Mouse (Mus musculus): ENCODE data around the gene Pxmp4.

Gene Pxmp4

DNA sequence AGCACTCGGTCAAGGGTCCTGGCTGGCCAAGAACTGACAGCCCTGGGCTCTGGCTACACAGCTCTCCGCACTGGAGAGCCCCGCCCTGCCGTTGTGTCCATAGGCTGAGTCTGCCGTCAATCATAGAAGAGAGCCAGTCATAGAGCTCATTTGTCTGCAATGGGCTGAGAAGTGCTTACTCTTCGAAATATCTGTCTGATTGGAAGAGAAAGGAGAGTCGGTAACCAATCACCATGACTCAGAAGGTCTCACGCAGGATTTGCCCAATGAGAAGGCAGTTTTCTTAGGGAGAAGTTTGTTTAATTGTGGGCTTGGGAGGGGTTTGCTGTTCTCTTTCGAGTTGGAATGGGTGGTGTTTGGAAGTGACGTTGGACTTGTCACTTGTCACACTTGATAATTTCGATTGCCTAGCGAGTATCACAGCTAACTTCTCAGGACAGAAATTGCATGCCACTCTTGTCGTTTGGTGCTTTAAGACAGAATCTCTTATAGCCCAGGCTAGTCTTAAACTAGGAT, at the start of gene Pxmp4:
Gene Pxmp4, minus strand, starts transcription at position 71 of the 516 bp plus-strand sequence.
- peak; percentile 90 for DNase-seq (ENCODE audit: low read depth, low spot score)

GRCm38 (mm10) chr2:154651363-154651762, 47.9 kb upstream of the Pxmp4 start, which contains the start of gene Chmp4b:
Gene Chmp4b, plus strand, starts transcription at chr2:154651705.
- no peak for DNase-seq (ENCODE audit: low read depth, low spot score)

DNA sequence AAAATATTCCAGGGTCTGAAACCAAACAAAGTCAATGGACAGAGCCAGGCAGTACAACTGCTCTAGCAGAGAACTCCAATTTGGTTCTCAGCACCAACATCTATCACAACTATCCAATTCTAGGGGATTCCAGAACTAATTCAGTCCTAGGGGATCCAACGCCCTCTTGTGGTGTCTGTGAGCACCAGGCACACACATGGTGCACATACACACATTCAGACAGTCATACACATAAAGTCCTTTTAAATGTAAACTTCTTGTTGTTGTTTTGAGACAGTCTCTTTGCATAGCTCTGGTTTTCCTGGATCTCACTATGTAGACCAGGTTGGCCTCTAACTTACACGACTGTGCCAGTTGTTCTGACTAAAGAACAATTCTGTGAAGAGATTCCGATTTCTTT, 46.9 kb upstream of the Pxmp4 start:
- no peak for DNase-seq (ENCODE audit: low read depth, low spot score)

- DNase-seq (ENCODE audit: low read depth, low spot score): no peak
Observed at GRCm38 (mm10) chr2:154648086-154648485, 44.6 kb upstream of the Pxmp4 start.

- no peak for DNase-seq (ENCODE audit: low read depth, low spot score)
Observed at GRCm38 (mm10) chr2:154646634-154647033, 43.1 kb upstream of the Pxmp4 start.

- DNase-seq (ENCODE audit: low read depth, low spot score): no peak
Observed at GRCm38 (mm10) chr2:154642712-154643385, 39.3 kb upstream of the Pxmp4 start.

- no peak for DNase-seq (ENCODE audit: low read depth, low spot score)
Observed at GRCm38 (mm10) chr2:154642005-154642459, 38.5 kb upstream of the Pxmp4 start.

DNA sequence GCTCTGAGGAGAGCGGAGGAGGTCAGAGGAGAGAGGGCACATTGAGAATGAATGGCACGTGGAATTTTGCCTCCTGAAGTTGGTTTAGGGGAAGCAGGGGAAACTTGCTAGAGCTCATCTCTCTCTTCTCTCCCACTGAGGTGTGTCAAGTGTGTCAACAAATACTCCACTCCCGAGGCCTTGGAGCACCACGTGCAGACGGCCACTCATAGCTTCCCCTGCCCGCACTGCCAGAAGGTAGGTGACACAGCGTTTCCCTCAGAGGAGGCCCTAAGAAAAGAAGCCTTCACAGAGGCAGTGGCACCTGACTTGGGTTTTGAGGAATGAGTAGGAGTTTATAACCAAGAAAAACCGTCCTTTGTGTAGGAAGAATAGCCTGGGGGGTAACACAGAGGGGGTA, 37.7 kb upstream of the Pxmp4 start:
- DNase-seq (ENCODE audit: low read depth, low spot score): no peak

- DNase-seq (ENCODE audit: low read depth, low spot score): no peak
Observed at GRCm38 (mm10) chr2:154639115-154639514, 35.6 kb upstream of the Pxmp4 start.

DNA sequence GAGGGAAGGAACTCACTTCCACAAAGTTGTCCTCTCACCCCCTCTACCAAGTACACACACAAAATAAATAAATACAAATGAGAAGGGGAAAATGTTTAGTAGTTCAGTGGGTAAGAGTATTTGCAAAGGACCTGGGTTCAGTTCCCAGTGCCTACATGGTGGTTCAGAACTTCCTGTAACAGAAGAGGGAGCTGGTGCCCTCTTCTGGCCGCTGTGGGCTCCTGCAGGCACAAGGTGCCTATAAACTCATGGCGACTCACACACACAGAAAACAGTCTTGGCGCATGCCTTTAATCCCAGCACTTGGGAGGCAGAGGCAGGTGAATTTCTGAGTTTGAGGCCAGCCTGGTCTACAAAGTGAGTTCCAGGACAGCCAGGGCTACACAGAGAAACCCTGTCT, 35.0 kb upstream of the Pxmp4 start:
- DNase-seq (ENCODE audit: low read depth, low spot score): no peak

DNA sequence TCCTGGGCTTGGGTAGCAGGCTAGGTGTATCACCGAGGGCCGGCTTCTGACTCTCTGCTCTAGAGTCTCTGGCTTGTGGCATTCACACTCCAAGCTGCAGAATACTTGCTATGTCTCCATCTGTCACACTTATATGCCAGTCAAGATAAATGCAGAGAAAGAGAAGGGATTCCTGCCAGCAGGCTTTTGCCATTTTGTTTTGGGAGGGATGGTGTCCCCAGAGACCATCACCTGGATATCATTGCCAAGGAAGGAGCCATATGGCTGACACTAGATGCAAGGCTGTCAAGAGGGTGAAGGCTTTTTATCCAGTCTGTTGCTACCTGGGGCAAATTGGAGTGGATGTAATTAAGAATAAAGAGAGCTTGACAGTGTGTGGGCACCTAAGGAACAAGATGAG, 32.3 kb upstream of the Pxmp4 start:
- no peak for DNase-seq (ENCODE audit: low read depth, low spot score)

DNA sequence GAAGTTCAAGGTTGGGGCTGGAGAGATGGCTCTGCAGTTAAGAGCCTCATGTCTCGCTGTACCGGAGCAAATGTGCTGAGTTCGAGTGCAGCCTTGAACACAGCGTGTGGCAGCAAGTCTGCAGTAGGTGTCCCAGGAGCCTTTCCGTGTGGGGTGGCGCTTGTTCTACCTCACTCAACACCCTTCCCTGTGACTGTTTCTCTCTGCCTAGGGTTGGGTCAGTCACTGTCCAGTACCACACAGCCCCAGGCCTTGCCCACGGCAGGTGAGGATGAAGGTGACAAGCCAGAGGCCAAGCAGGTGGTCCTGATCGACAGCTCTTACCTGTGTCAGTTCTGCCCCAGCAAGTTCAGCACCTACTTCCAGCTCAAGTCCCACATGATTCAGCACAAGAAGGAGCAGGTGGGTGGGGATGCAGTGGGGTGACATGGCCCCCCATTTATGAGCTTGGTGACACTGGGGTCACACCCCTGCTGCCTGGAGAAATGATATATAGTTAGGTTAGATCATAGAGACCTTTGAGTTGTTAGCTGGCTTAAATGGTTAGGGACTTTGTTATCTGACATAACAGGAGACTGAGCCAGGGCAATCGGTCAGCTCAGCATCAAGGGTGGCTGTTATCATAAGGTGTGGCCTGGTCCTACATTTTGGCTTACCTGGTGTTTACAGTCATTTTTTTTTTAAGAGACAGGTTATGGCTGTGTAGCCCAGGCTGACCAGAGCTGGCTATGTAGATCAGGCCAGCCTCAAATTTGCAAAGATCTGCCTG, 30.6 kb upstream of the Pxmp4 start:
- no peak for DNase-seq (ENCODE audit: low read depth, low spot score)

DNA sequence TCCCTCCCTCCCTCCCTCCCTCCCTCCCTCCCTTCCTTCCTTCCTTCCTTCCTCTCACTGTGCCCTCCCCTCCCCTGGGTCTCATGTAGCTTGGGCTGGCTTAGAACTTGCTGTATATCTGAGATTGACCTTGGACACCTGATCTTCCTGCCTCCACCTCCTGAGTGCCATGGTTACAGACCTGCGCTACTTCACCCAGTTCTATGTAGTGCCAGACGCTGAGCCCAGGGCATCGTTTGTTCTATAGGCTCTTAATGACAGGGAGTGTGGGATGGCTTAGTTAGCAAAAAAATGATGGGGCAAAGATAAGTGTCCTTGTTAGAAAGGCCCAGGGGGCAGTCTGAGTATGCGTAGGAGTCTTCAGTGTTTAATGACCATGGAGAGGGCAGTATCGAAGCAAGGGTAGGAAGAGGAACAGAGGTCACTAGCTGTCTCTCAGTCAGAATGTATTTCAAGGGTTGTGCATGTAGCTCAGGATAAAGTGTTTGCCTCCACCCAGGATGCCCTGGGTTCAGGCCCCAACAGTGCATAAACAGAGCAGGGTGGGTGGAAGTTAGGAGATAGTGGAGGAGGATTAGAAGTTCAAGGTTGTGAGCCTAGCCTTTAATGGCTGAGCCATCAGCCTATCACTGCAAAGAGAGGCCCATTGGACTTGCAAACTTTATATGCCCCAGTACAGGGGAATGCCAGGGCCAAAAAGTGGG, 29.7 kb upstream of the Pxmp4 start:
- DNase-seq (ENCODE audit: low read depth, low spot score): no peak

DNA sequence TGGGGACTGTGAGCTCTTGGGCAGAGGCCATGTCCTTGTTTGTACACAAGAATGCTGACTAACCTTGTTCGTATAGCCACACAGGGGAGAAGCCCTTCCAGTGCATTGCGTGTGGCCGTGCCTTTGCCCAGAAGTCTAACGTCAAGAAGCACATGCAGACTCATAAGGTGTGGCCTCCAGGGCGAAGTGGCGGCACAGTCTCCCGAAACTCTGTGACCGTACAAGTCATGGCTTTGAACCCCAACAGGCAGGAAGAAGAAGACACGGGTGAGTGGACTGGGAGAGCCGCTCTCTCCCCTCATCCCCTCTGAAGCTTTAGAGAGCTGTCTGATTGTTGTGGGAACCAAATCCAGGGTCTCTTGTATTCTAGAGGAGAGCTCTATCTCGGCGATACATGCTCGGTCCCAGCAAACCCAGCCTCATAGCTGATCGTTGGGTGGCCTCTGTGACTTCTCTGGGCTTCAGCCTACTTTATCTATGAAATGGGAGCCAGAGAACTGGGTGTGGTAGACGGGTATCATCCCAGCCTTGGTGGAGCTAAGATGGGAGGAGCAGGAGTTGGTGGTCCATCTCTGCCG, 28.8 kb upstream of the Pxmp4 start:
- DNase-seq (ENCODE audit: low read depth, low spot score): no peak

DNA sequence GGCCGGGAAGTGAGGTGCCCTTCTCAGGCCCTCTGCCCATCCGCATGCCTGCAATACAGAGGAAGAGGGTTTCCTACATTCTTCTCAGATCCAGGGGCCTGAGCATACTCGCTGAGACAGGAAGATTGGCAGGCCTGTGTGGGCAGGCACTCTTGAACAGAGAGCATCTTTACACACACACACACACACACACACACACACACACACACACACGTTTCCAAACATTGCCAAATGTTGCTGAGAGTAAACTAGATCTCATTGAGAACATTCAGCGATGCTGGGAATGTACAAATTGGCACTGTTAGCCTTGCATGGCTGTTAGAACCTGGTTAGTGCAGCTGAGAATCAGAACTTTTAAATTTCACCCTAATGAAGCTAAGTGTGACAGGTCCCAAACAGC, 27.0 kb upstream of the Pxmp4 start:
- DNase-seq (ENCODE audit: low read depth, low spot score): no peak

- no peak for DNase-seq (ENCODE audit: low read depth, low spot score)
Observed at GRCm38 (mm10) chr2:154624137-154624536, 20.6 kb upstream of the Pxmp4 start.

GRCm38 (mm10) chr2:154621684-154622083, 18.2 kb upstream of the Pxmp4 start:
- DNase-seq (ENCODE audit: low read depth, low spot score): no peak

DNA sequence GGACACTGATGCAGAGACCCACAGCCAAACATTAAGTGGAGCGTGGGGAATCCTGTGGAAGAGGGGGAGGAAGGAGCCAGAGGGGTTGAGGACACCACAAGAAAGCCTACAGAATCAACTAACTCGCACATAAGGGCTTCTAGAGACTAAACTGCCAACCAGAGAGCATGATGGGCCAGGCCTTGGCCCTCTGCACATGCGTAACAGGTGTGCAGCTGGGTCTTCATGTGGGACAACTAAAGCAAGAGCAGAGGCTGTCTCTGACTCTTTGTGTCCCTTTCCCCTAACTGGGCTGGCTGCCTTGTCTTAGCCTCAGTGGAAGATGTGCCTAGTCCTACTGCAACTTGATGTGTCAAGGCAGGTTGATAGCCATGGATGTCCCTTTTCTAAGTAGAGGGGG, 13.6 kb upstream of the Pxmp4 start:
- DNase-seq (ENCODE audit: low read depth, low spot score): no peak

- no peak for DNase-seq (ENCODE audit: low read depth, low spot score)
Observed at GRCm38 (mm10) chr2:154615674-154616073, 12.2 kb upstream of the Pxmp4 start.

DNA sequence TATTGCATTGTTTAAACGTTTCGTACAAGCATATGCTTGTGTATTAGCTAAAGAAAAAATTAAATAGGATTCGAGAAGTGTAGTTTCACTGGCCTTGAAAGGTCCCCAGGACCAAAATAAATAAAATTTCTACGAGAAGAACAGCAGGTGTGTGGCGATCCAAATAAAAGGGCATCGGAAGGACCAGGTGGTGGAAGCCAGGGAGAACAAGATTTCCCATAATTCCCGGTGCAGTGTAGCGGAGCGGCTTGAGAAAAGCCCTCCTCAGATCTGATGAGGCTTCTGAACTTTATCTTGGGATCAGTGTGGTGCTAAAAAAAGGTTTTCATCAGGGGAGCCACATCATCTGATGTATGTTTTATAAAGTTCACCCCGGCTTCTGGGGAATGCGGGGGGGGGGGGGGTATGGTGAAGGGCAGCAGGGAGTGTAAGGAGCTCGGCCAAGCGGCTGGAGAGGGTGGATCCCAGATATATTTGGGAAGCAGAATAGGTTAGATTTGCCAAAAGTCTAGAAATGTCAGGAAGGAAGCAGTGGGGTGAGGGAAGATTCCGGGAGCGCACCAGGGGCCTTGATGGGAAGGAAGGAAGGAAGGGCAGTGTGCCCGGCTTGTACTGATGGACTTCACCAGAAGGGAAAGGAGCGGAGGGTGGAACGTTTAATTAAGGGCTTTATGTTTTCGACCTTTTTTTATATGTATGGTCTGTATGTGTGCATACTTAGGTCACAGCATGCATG, 11.5 kb upstream of the Pxmp4 start:
- no peak for DNase-seq (ENCODE audit: low read depth, low spot score)
